Mouse (Mus musculus) heart, embryonic 14.5 days (tissue): ENCODE results near the gene Oprl1. TPM values are rescaled to one million over a fixed set of nuclear protein-coding genes. Genes with fewer than 3 reads are reported as not detected.

Experiments
- ATAC-seq: fragments of 200-750 bp; cut with Nextera tagmentation; 2 replicates; pipeline ENCODE4 v1.8.0; 2017; ENCODE audit warnings: low read depth, moderate TSS enrichment; ENCODE audit not compliant: insufficient number of reproducible peaks, insufficient read depth, low FRiP score
- H3K27ac ChIP-seq, 2 experiments: fragments of 200-500 bp in 1 of 2; fragments of 300-500 bp in 1 of 2; sonication (generic) in 1 of 2; replicated peaks in 1 of 2; 2 replicates each; pipeline ENCODE4 v1.5.1; 2012 to 2014; ENCODE audit warnings: low read depth in 2 of 2, low read length in 2 of 2, control low read depth in 1 of 2, mild to moderate bottlenecking in 1 of 2, mixed read lengths in 1 of 2; ENCODE audit not compliant: control insufficient read depth in 1 of 2, insufficient read depth in 1 of 2
- H3K27me3 ChIP-seq: fragments of 300-500 bp; sonication (generic); 2 replicates; pipeline ENCODE4 v1.6.1; 2014; ENCODE audit warnings: mild to moderate bottlenecking, low read length, control low read depth; ENCODE audit not compliant: control insufficient read depth, insufficient read depth
- H3K36me3 ChIP-seq: fragments of 300-500 bp; sonication (generic); 2 replicates; pipeline ENCODE4 v1.6.1; 2014; ENCODE audit warnings: mild to moderate bottlenecking, control low read depth, low read length, mixed read lengths; ENCODE audit not compliant: control insufficient read depth, insufficient read depth
- H3K4me1 ChIP-seq, 2 experiments: fragments of 200-500 bp in 1 of 2; fragments of 300-500 bp in 1 of 2; sonication (generic) in 1 of 2; 2 replicates each; pipeline ENCODE4 v1.6.1; 2012 to 2014; ENCODE audit warnings: low read length in 2 of 2, control low read depth in 1 of 2, mixed read lengths in 1 of 2; ENCODE audit not compliant: control insufficient read depth in 2 of 2, insufficient read depth in 2 of 2
- H3K4me2 ChIP-seq: fragments of 300-500 bp; sonication (generic); 2 replicates; pipeline ENCODE4 v1.6.1; 2014; ENCODE audit warnings: mild to moderate bottlenecking, low read length
- H3K4me3 ChIP-seq, 2 experiments: fragments of 200-500 bp in 1 of 2; fragments of 300-500 bp in 1 of 2; sonication (generic) in 1 of 2; 2 replicates each; pipeline ENCODE4 v1.5.1; 2012 to 2014; ENCODE audit warnings: low read length in 2 of 2, mild to moderate bottlenecking in 2 of 2, control low read depth in 1 of 2, low read depth in 1 of 2, moderate library complexity in 1 of 2; ENCODE audit not compliant: control insufficient read depth in 1 of 2, insufficient read depth in 1 of 2
- H3K9ac ChIP-seq: fragments of 300-500 bp; sonication (generic); 2 replicates; pipeline ENCODE4 v1.6.1; 2014; ENCODE audit warnings: mild to moderate bottlenecking, low read length
- H3K9me3 ChIP-seq: fragments of 300-500 bp; sonication (generic); 2 replicates; pipeline ENCODE4 v1.6.1; 2016; ENCODE audit warnings: low read length, control low read depth; ENCODE audit not compliant: control insufficient read depth
- WGBS: fragments of 180-500 bp; shearing (Covaris S2); extraction: QIAGEN DNeasy Blood & Tissue Kit; methylation state at CpG from one replicate; pipeline ENCODE4 v1.1.7; 2014; 5-methylcytosine and 5-hydroxymethylcytosine counted together
- polyA plus RNA-seq: library from polyadenylated mRNA; unstranded; fragments of >200 nt; fragmentation: Nextera tagmentation; extraction: Ambion mirVana; gene quantifications from 2 replicates; pipeline ENCODE4 v1.2.1, GENCODE M21; 2014

Oprl1 gene
- polyA plus RNA-seq, 1 experiment from 2014 or later = 4.1 TPM

DNA sequence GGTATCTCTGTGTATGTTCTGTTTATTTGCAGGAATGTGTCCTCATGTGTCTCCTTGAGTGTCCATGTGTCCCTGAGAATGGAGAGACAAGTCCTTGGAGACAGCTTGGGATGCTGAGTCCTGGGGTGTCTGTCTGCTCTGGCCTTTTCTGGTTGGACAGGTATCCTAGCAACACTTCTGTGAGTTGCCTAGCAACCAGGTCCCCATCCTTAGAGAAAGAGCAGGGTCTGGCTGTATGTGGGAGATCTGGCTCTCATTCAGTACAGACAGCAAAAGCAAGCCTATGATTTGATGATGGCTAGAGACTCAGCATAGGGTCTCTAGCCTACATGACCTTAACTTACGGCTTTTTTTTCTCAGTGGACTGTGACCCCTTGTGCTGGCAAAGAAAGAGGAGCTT lies 1.1 kb upstream of the Oprl1 start:
- WGBS = 90% methylated on average over 1 of the region's 1 CpGs
- Histone ChIP-seq H3K27me3 (no peaks in the 10 kb centered on the region), H3K9ac (no peak overlapping the region), H3K4me3 (no peak overlapping the region), H3K27ac (no peak overlapping the region), H3K36me3 (peaks cover 1% of the 10 kb centered on the region; the same call in 1 of the 2 replicates), H3K4me2 (no peak overlapping the region), H3K9me3 (no peaks in the 10 kb centered on the region), H3K4me1 (peaks cover 9 to 13% of the 10 kb centered on the region in 2 experiments; a peak in 3 of 4 replicates)
- no peak for ATAC-seq

DNA sequence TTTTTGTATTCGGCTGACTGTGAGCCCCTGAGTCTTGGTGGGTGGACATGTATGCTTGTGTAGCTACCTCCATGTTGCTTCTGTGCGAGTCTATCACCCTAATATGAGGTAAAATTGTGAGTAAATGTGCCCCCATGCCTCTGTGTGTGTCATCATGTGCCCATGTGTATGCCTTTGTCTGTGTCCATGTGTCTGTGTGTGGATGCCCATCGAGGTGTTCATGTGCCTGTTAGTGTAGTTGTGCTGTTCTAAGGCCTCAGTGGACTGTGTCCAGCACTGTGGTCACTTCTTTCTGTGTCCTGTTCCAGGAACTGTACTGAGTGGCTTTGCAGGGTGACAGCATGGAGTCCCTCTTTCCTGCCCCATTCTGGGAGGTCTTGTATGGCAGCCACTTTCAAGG lies 566 bp downstream of the Oprl1 start:
- H3K36me3 ChIP-seq = peaks cover 4% of the 10 kb centered on the region; the same call in 1 of the 2 replicates
- no peaks in the 10 kb centered on the region for H3K27me3 ChIP-seq
- peak overlapping the region; percentile 62 for H3K4me2 ChIP-seq
- no peaks in the 10 kb centered on the region for H3K9me3 ChIP-seq
- H3K9ac ChIP-seq = peak overlapping the region; percentile 66
- H3K4me1 ChIP-seq = peaks cover 9 to 13% of the 10 kb centered on the region in 2 experiments; a peak in 3 of 4 replicates
- no peak for ATAC-seq
- H3K27ac ChIP-seq = peak overlapping the region; percentile 69 to 77
- WGBS = 56% methylated on average over 3 of the region's 3 CpGs
- peak overlapping the region; percentile 35 to 42 for H3K4me3 ChIP-seq

DNA sequence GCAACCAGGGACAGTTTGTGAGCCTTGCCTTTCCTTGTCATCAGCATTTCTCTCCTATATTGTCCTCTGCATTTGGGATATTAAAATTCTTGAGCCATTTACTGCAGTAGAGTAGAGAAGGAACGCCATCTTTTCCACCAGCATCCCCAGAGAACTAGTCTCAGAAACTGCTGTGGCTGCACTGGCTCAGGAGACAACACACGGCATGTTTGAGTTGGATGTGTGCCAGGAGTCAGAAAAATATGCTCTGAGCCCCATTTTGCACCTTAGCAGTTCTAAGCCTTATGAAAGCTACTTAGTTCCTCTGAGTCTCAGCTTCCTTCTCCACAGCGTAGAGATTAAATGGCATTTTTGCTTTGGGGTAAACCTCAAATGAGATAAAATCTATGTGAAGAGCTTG lies 2.2 kb downstream of the Oprl1 start:
- Histone ChIP-seq H3K27me3 (no peaks in the 10 kb centered on the region), H3K36me3 (peaks cover 7% of the 10 kb centered on the region; the same call in 1 of the 2 replicates), H3K27ac (no peak overlapping the region), H3K4me1 (peaks cover 9 to 13% of the 10 kb centered on the region in 2 experiments; a peak in 3 of 4 replicates), H3K9me3 (no peaks in the 10 kb centered on the region), H3K4me3 (no peak overlapping the region), H3K4me2 (no peak overlapping the region), H3K9ac (no peak overlapping the region)
- ATAC-seq = no peak
- 47% methylated on average over 3 of the region's 3 CpGs for WGBS

DNA sequence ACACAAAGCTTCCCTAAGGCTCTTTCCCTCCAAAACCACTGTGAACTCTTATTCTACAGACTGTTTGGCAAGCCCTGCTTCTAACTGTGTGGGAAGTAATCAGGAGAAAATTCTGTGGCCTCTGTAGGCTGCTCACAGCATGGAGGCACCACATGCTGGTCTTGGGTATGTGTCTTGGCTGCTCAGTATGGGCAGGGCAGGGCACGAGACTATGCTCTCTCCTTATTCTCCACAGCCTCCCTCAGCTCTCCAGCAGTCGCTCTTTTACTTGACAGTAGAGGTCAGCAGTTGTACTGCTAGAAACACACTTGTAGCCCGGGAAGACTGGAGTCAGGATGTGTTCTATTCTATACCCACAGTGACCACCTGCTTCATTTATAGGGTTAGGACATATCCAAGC lies 5.2 kb downstream of the Oprl1 start:
- ATAC-seq = no peak
- H3K9ac ChIP-seq = no peak overlapping the region
- H3K4me1 ChIP-seq = peaks cover 5 to 7% of the 10 kb centered on the region in 2 experiments; a peak in 3 of 4 replicates
- 32% methylated on average over 3 of the region's 3 CpGs for WGBS
- H3K27ac ChIP-seq = no peak overlapping the region
- H3K4me2 ChIP-seq = no peak overlapping the region
- H3K4me3 ChIP-seq = no peak overlapping the region
- H3K36me3 ChIP-seq = peaks cover 7% of the 10 kb centered on the region; the same call in 1 of the 2 replicates
- H3K27me3 ChIP-seq = no peaks in the 10 kb centered on the region
- no peaks in the 10 kb centered on the region for H3K9me3 ChIP-seq

DNA sequence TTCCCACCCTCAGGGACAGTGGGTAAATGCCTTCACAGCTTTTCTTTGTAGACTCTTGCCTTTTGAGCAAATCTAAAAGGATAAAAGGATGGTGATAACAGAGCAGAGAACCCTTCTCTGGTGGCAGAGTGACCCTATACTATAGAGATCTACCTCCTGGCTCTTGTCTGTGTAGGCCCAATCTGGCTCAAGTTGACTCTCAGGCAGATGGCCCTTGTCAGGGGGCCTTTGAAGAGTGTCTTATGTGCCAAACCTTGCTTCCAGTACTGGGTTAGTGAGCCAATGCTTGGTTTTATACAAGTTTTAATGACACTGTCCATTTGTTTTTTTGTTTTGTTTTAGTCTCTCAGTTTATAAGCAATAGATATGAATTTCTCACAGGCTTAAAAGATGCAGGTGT lies 6.4 kb downstream of the Oprl1 start:
- no peak overlapping the region for H3K9ac ChIP-seq
- H3K4me1 ChIP-seq = no peaks in the 10 kb centered on the region; a peak in 1 of 4 replicates
- H3K27me3 ChIP-seq = no peaks in the 10 kb centered on the region
- no peak overlapping the region for H3K4me3 ChIP-seq
- no peak for ATAC-seq
- no peaks in the 10 kb centered on the region for H3K9me3 ChIP-seq
- H3K27ac ChIP-seq = no peak overlapping the region
- H3K36me3 ChIP-seq = peaks cover 7% of the 10 kb centered on the region; the same call in 1 of the 2 replicates
- no peak overlapping the region for H3K4me2 ChIP-seq

DNA sequence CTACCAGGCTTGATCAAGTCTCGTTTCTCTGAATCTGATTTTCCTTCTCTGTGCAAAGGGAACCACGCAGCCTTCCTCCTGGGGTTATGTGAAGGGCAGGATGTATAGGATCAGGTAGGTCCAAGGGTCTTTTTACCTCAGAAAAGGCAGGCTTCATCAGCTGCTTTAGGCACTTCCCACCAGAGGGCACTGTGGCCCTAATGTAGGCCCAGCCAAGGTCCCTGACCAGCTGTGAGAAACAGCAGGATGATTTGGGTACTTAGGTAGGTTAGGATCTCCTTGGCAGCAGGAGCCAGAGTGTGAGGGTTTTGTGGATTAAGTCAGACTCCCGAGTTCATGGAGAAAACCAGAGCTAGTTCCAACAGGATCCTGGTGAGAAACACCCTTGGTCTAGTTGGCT lies 7.4 kb downstream of the Oprl1 start:
- Histone ChIP-seq H3K27me3 (no peaks in the 10 kb centered on the region), H3K36me3 (peaks cover 7% of the 10 kb centered on the region; the same call in 1 of the 2 replicates), H3K27ac (no peak overlapping the region), H3K9ac (no peak overlapping the region), H3K9me3 (no peaks in the 10 kb centered on the region), H3K4me2 (no peak overlapping the region), H3K4me3 (no peak overlapping the region), H3K4me1 (no peaks in the 10 kb centered on the region)
- 16% methylated on average over 3 of the region's 3 CpGs for WGBS
- ATAC-seq = no peak

DNA sequence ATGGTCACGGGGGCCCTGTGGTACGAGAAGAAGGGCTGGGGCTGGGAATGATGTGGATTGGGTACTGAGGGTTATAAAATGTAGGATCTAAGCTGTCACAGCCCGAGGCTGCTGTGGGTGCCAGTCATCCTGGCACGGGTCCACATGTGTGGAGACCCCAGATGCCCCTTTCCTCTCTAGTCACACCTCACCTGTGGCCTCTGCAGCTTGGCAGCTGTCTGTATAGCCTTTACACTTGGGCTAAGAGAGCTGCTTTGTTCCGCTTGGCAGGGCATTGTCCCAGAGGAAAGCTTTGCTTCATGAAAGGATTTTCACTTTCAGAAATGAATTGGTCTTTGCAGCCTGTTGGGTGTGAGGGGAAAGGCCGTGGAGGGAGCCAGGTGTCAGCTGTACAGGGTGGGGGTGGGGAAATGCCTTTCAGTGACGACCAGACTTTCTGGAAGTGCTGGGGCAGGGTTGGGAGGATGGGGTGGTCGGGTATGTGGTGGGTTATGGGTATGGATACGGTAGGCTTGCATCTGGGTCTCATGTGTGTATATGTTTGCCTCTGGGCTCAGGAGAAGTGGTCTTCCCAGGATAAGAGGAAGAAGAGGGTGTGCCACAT lies 12.9 kb downstream of the Oprl1 start:
- 48% methylated on average over 9 of the region's 9 CpGs for WGBS
- Histone ChIP-seq H3K27me3 (no peaks in the 10 kb centered on the region), H3K4me1 (no peaks in the 10 kb centered on the region), H3K27ac (no peak overlapping the region), H3K4me3 (no peak overlapping the region), H3K36me3 (no peaks in the 10 kb centered on the region), H3K9ac (no peak overlapping the region), H3K4me2 (no peak overlapping the region), H3K9me3 (no peaks in the 10 kb centered on the region)
- ATAC-seq = no peak

DNA sequence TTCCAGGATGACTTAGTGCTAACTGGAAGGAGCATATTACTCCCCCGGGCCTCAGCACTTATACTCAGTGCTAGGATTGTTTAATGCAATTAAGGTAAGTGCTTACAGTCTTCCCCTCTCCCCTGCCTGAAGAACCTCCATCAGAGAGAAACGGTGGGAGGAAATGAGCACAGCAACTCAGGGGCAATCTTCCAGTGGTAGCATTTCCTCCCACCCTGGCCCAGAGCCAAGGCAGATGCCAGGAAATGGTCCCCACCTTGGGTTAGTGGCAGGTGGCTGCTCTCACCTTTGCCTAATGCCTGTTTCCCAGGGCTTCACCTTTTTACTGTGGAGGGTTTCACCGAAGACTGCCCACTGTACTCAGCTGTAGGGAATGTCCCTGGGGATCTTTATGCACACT lies 15.2 kb downstream of the Oprl1 start:
- no peak overlapping the region for H3K4me2 ChIP-seq
- no peak overlapping the region for H3K27ac ChIP-seq
- H3K36me3 ChIP-seq = no peaks in the 10 kb centered on the region
- no peak for ATAC-seq
- H3K27me3 ChIP-seq = no peaks in the 10 kb centered on the region
- H3K4me3 ChIP-seq = no peak overlapping the region
- no peak overlapping the region for H3K9ac ChIP-seq
- WGBS = 54% methylated on average over 3 of the region's 3 CpGs
- H3K9me3 ChIP-seq = no peaks in the 10 kb centered on the region
- no peaks in the 10 kb centered on the region for H3K4me1 ChIP-seq
